Mouse (Mus musculus): ENCODE measurements around the gene Vezt. TPM values are rescaled to one million over a fixed set of nuclear protein-coding genes. Genes with fewer than 3 reads are reported as not detected.

The Vezt gene
- total RNA-seq, 1 experiment = 18.8 TPM

DNA sequence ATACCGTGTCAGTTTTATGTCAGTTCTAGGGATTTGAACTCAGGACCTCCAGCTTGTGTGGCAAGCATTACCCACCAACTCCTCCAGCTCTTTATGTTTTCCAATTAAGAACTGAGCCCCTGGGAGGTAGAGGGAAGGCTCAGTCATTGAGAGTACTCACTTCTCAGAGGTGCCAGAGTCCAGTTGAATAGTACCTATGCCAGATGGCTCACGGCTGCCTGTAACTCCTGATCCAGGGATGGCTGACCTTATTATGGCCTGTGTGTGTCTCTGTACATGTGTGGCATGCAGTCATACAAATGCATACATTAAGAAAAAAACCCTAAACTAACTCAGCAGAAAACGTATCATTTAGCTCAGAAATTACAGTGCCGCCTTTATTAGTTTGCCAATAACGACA lies 15.1 kb upstream of the Vezt start:
- Histone ChIP-seq H3K4me1 (ENCODE audit: control insufficient read depth in 2 of 2, insufficient read depth in 2 of 2, low read length in 2 of 2, poor library complexity in 1 of 2) (peaks cover 0 to 3% of the 10 kb centered on the region in 2 experiments; a peak in 1 of 4 replicates), H3K4me3 (ENCODE audit: insufficient read depth in 1 of 2, low read depth in 1 of 2, low read length in 2 of 2, poor library complexity in 1 of 2, severe bottlenecking in 1 of 2) (no peak overlapping the region), H3K9me3 (ENCODE audit: control insufficient read depth, insufficient read depth, low read depth, low read length) (no peaks in the 10 kb centered on the region), H3K36me3 (ENCODE audit: control insufficient read depth, insufficient read depth, low read length, poor library complexity, severe bottlenecking) (no peaks in the 10 kb centered on the region), H3K9ac (ENCODE audit: insufficient read depth, low read depth, low read length, poor library complexity, severe bottlenecking) (no peak overlapping the region), H3K27ac (ENCODE audit: insufficient read depth, low read depth, low read length, poor library complexity, severe bottlenecking) (no peak overlapping the region)
- no peak for DNase-seq (ENCODE audit: low read depth, low spot score)
- in situ Hi-C loops (cut with MboI; ENCODE audit: low sequenced_read_pairs in 2 of 2, unreplicated experiment in 2 of 2) = no loop called here
- TF ChIP-seq MAFK (IDR thresholded peaks at IDR 0.05; ENCODE audit: insufficient read depth, low read depth, low read length) = no peak
- no peak for TF ChIP-seq ZC3H11A (IDR thresholded peaks at IDR 0.05; ENCODE audit: borderline replicate concordance, low read depth, low read length)
- TF ChIP-seq HCFC1 (IDR thresholded peaks at IDR 0.05; ENCODE audit: borderline replicate concordance, insufficient read depth, low read length) = no peak
- TF ChIP-seq ZNF384 (IDR thresholded peaks at IDR 0.05; ENCODE audit: low read depth, low read length) = no peak

DNA sequence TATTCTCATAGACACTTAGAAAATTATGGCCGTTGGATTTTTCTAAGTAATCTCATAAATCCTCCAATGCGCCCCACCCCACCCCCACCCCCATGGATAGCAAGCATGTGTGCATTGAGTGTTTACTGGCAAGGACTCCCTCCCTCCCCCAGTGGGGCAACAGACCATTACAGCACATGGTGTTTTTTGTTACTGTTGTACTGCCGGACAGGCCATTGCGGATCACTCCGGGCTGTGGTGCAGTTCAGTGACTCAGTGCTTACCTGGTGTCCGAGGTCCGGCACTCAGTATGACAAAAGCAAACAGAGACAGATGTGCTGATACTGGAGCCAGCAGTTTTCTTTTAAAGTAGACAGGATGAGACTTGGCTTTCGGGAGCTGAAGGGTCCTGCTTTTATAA lies 13.5 kb upstream of the Vezt start:
- no peak overlapping the region for H3K27ac ChIP-seq (ENCODE audit: insufficient read depth, low read depth, low read length, poor library complexity, severe bottlenecking)
- H3K9ac ChIP-seq (ENCODE audit: insufficient read depth, low read depth, low read length, poor library complexity, severe bottlenecking) = no peak overlapping the region
- no peak for DNase-seq (ENCODE audit: low read depth, low spot score)
- no peaks in the 10 kb centered on the region for H3K9me3 ChIP-seq (ENCODE audit: control insufficient read depth, insufficient read depth, low read depth, low read length)
- TF ChIP-seq HCFC1 (IDR thresholded peaks at IDR 0.05; ENCODE audit: borderline replicate concordance, insufficient read depth, low read length) = no peak
- TF ChIP-seq MAFK (IDR thresholded peaks at IDR 0.05; ENCODE audit: insufficient read depth, low read depth, low read length) = no peak
- H3K4me1 ChIP-seq (ENCODE audit: control insufficient read depth in 2 of 2, insufficient read depth in 2 of 2, low read length in 2 of 2, poor library complexity in 1 of 2) = peaks cover 0 to 3% of the 10 kb centered on the region in 2 experiments; a peak in 1 of 4 replicates
- no peaks in the 10 kb centered on the region for H3K36me3 ChIP-seq (ENCODE audit: control insufficient read depth, insufficient read depth, low read length, poor library complexity, severe bottlenecking)
- in situ Hi-C loops (cut with MboI; ENCODE audit: low sequenced_read_pairs in 2 of 2, unreplicated experiment in 2 of 2) = no loop called here
- no peak overlapping the region for H3K4me3 ChIP-seq (ENCODE audit: insufficient read depth in 1 of 2, low read depth in 1 of 2, low read length in 2 of 2, poor library complexity in 1 of 2, severe bottlenecking in 1 of 2)

DNA sequence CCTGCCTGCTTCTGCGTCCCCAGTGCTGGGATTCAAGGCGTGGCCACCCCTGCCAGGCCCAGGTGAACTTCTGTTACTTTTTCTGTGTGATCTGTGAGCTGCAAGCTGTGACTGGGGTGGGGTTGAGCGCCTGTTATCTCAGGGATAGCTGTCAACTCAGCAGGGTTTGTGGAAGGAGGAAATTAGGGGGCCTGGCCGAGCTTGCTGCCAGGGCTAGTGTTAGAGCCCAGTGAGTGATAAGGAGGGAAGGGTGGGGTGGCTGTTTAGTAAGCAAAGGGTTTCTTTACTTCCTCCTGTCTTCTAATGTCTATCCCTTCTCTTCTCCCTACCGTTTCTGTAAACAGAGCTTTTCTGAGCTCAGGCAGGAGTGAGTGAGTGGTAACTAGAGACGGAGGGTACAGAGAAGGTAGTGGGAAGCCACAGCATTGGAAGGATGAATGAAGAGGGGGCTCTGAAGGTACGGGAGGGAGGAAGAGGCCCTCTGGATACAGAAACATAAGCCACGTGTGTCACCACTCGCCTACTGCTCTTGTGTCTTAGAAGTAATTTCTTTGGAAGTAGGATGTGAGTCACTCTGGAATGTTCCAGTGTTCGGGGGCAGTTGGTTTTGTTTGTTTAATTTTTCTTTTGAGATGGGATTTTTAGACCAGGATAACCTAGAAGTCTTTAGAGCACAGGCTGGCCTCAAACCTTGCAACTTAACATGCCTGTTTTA lies 12.4 kb upstream of the Vezt start:
- Histone ChIP-seq H3K4me1 (ENCODE audit: control insufficient read depth in 2 of 2, insufficient read depth in 2 of 2, low read length in 2 of 2, poor library complexity in 1 of 2) (peaks cover 0 to 3% of the 10 kb centered on the region in 2 experiments; a peak in 1 of 4 replicates), H3K9me3 (ENCODE audit: control insufficient read depth, insufficient read depth, low read depth, low read length) (no peaks in the 10 kb centered on the region), H3K27ac (ENCODE audit: insufficient read depth, low read depth, low read length, poor library complexity, severe bottlenecking) (no peak overlapping the region), H3K4me3 (ENCODE audit: insufficient read depth in 1 of 2, low read depth in 1 of 2, low read length in 2 of 2, poor library complexity in 1 of 2, severe bottlenecking in 1 of 2) (no peak overlapping the region), H3K9ac (ENCODE audit: insufficient read depth, low read depth, low read length, poor library complexity, severe bottlenecking) (no peak overlapping the region), H3K36me3 (ENCODE audit: control insufficient read depth, insufficient read depth, low read length, poor library complexity, severe bottlenecking) (no peaks in the 10 kb centered on the region)
- in situ Hi-C loops (cut with MboI; ENCODE audit: low sequenced_read_pairs in 2 of 2, unreplicated experiment in 2 of 2) = no loop called here
- no peak for DNase-seq (ENCODE audit: low read depth, low spot score)
- TF ChIP-seq CHD2 (IDR thresholded peaks at IDR 0.05; ENCODE audit: low read depth, low read length) = no peak
- no peak for TF ChIP-seq ZC3H11A (IDR thresholded peaks at IDR 0.05; ENCODE audit: borderline replicate concordance, low read depth, low read length)
- no peak for TF ChIP-seq MAFK (IDR thresholded peaks at IDR 0.05; ENCODE audit: insufficient read depth, low read depth, low read length)

GRCm38 (mm10) chr10:94047024-94047423 lies 11.4 kb upstream of the Vezt start:
- H3K9me3 ChIP-seq (ENCODE audit: control insufficient read depth, insufficient read depth, low read depth, low read length) = no peaks in the 10 kb centered on the region
- H3K27ac ChIP-seq (ENCODE audit: insufficient read depth, low read depth, low read length, poor library complexity, severe bottlenecking) = no peak overlapping the region
- no peak overlapping the region for H3K4me3 ChIP-seq (ENCODE audit: insufficient read depth in 1 of 2, low read depth in 1 of 2, low read length in 2 of 2, poor library complexity in 1 of 2, severe bottlenecking in 1 of 2)
- TF ChIP-seq ZNF384 (IDR thresholded peaks at IDR 0.05; ENCODE audit: low read depth, low read length) = no peak
- in situ Hi-C loops (cut with MboI; ENCODE audit: low sequenced_read_pairs in 2 of 2, unreplicated experiment in 2 of 2) = no loop called here
- no peaks in the 10 kb centered on the region for H3K36me3 ChIP-seq (ENCODE audit: control insufficient read depth, insufficient read depth, low read length, poor library complexity, severe bottlenecking)
- H3K9ac ChIP-seq (ENCODE audit: insufficient read depth, low read depth, low read length, poor library complexity, severe bottlenecking) = no peak overlapping the region
- no peak for DNase-seq (ENCODE audit: low read depth, low spot score)
- H3K4me1 ChIP-seq (ENCODE audit: control insufficient read depth in 2 of 2, insufficient read depth in 2 of 2, low read length in 2 of 2, poor library complexity in 1 of 2) = peaks cover 0 to 3% of the 10 kb centered on the region in 2 experiments; a peak in 1 of 4 replicates

DNA sequence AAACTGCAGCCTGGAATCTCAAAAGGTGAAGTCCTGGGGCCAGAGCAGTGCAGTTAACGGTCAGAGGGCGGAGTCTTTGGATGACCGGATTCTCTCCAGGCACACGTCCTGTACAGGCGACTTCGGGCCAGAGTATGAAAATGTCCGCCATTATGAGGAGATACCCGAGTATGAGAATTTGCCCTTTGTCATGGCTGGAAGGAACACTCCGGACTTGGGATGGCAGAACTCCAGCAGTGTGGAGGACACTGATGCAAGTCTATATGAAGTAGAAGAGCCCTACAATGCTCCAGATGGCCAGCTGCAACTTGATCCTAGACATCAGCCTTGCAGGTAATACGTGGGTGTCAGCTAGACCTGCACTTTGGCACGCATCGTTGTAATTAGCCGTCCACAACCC lies 9.7 kb upstream of the Vezt start:
- in situ Hi-C loops (cut with MboI; ENCODE audit: low sequenced_read_pairs in 2 of 2, unreplicated experiment in 2 of 2) = no loop called here
- TF ChIP-seq CHD2 (IDR thresholded peaks at IDR 0.05; ENCODE audit: low read depth, low read length) = no peak
- no peak for TF ChIP-seq MAFK (IDR thresholded peaks at IDR 0.05; ENCODE audit: insufficient read depth, low read depth, low read length)
- TF ChIP-seq ZNF384 (IDR thresholded peaks at IDR 0.05; ENCODE audit: low read depth, low read length) = no peak
- no peak for TF ChIP-seq HCFC1 (IDR thresholded peaks at IDR 0.05; ENCODE audit: borderline replicate concordance, insufficient read depth, low read length)
- TF ChIP-seq ZC3H11A (IDR thresholded peaks at IDR 0.05; ENCODE audit: borderline replicate concordance, low read depth, low read length) = no peak
- H3K4me3 ChIP-seq (ENCODE audit: insufficient read depth in 1 of 2, low read depth in 1 of 2, low read length in 2 of 2, poor library complexity in 1 of 2, severe bottlenecking in 1 of 2) = no peak overlapping the region
- DNase-seq (ENCODE audit: low read depth, low spot score) = no peak
- no peaks in the 10 kb centered on the region for H3K36me3 ChIP-seq (ENCODE audit: control insufficient read depth, insufficient read depth, low read length, poor library complexity, severe bottlenecking)
- H3K27ac ChIP-seq (ENCODE audit: insufficient read depth, low read depth, low read length, poor library complexity, severe bottlenecking) = no peak overlapping the region
- no peak overlapping the region for H3K9ac ChIP-seq (ENCODE audit: insufficient read depth, low read depth, low read length, poor library complexity, severe bottlenecking)
- peaks cover 0 to 3% of the 10 kb centered on the region in 2 experiments; a peak in 1 of 4 replicates for H3K4me1 ChIP-seq (ENCODE audit: control insufficient read depth in 2 of 2, insufficient read depth in 2 of 2, low read length in 2 of 2, poor library complexity in 1 of 2)
- H3K9me3 ChIP-seq (ENCODE audit: control insufficient read depth, insufficient read depth, low read depth, low read length) = no peaks in the 10 kb centered on the region
